Mouse (Mus musculus) cerebellum, postnatal 14 days (tissue): ENCODE results near the gene Rassf4.
A peak's percentile ranks its signal among the peaks of the same experiment; 100 is the strongest.
"Not testable (repeated sequence)": the region's sequence is repeated elsewhere in the genome, so short reads cannot be mapped to it uniquely, and the experiment has no call there.

Experiments
- DNase-seq, 2 experiments: peaks; one replicate each; pipeline ENCODE4 v3.0.0; 2021; ENCODE audit warnings: mixed read lengths in 2 of 2

Gene Rassf4

GRCm38 (mm10) chr6:116635251-116636180 lies 38.2 kb downstream of the Rassf4 start:
- DNase-seq: peak in 1 of 2 experiments; percentile 31

GRCm38 (mm10) chr6:116633741-116634695 lies 39.7 kb downstream of the Rassf4 start:
- no peak for DNase-seq

GRCm38 (mm10) chr6:116632129-116632528 lies 41.6 kb downstream of the Rassf4 start:
- peak; percentile 85 to 89 for DNase-seq

- no peak for DNase-seq
These were observed 44.0 kb downstream of the Rassf4 start for GRCm38 (mm10) chr6:116629766-116630165.

- peak; percentile 85 to 87 for DNase-seq
These were observed 45.1 kb downstream of the Rassf4 start, which contains the start of gene Zfp422 for GRCm38 (mm10) chr6:116628539-116629171. Zfp422 (minus strand) TSS chr6:116628999.

GRCm38 (mm10) chr6:116628095-116628494 lies 45.7 kb downstream of the Rassf4 start:
- peak in 1 of 2 experiments; percentile 13 for DNase-seq

- not testable (repeated sequence) for DNase-seq
These were observed 47.3 kb downstream of the Rassf4 start for GRCm38 (mm10) chr6:116626417-116626816.

- no peak for DNase-seq
These were observed 52.3 kb downstream of the Rassf4 start for GRCm38 (mm10) chr6:116621318-116622023.

GRCm38 (mm10) chr6:116618073-116618472 lies 55.7 kb downstream of the Rassf4 start:
- no peak for DNase-seq

- DNase-seq: peak; percentile 29 to 36
These were observed 58.0 kb downstream of the Rassf4 start for GRCm38 (mm10) chr6:116615719-116616118.

GRCm38 (mm10) chr6:116607230-116607629 lies 66.5 kb downstream of the Rassf4 start:
- no peak for DNase-seq

GRCm38 (mm10) chr6:116600969-116601368 lies 72.8 kb downstream of the Rassf4 start:
- not testable (repeated sequence) for DNase-seq

GRCm38 (mm10) chr6:116584095-116584494 lies 89.7 kb downstream of the Rassf4 start, which contains the start of gene Olfr215:
Olfr215 (minus strand) TSS chr6:116584195.
- DNase-seq: no peak
